Mouse (Mus musculus) midbrain, embryonic 14.5 days (tissue): ENCODE data around the gene Dnpep. TPM values are rescaled to one million over a fixed set of nuclear protein-coding genes. Genes with fewer than 3 reads are reported as not detected.

Source experiments
- ATAC-seq: fragments of 200-750 bp; cut with Nextera tagmentation; 2 replicates; pipeline ENCODE4 v1.8.0; 2017; ENCODE audit warnings: moderate number of reproducible peaks, moderate library complexity; ENCODE audit not compliant: low FRiP score, low TSS enrichment
- DNase-seq: peaks from one replicate; pipeline ENCODE4 v3.0.0-alpha.2; 2015
- H3K27ac ChIP-seq: fragments of 300-500 bp; sonication (generic); replicated peaks from 2 replicates; pipeline ENCODE4 v1.5.1; 2014; ENCODE audit warnings: mild to moderate bottlenecking, low read depth, low read length, moderate library complexity
- H3K27me3 ChIP-seq: fragments of 300-500 bp; sonication (generic); 2 replicates; pipeline ENCODE4 v1.6.1; 2014; ENCODE audit warnings: low read length, control low read depth, mixed read lengths; ENCODE audit not compliant: control insufficient read depth, insufficient read depth
- H3K36me3 ChIP-seq: fragments of 300-500 bp; sonication (generic); 2 replicates; pipeline ENCODE4 v1.6.1; 2014; ENCODE audit warnings: low read length, control low read depth; ENCODE audit not compliant: control insufficient read depth, insufficient read depth
- H3K4me1 ChIP-seq: fragments of 300-500 bp; sonication (generic); 2 replicates; pipeline ENCODE4 v1.6.1; 2014; ENCODE audit warnings: mild to moderate bottlenecking, antibody characterized with exemption, low read length, control low read depth; ENCODE audit not compliant: control insufficient read depth, insufficient read depth
- H3K4me2 ChIP-seq: fragments of 300-500 bp; sonication (generic); 2 replicates; pipeline ENCODE4 v1.6.1; 2014; ENCODE audit warnings: mild to moderate bottlenecking, low read length, moderate library complexity
- H3K4me3 ChIP-seq: fragments of 300-500 bp; sonication (generic); replicated peaks from 2 replicates; pipeline ENCODE4 v1.5.1; 2014; ENCODE audit warnings: low read depth, low read length
- H3K9ac ChIP-seq: fragments of 300-500 bp; sonication (generic); replicated peaks from 2 replicates; pipeline ENCODE4 v1.6.1; 2014; ENCODE audit warnings: mild to moderate bottlenecking, low read length, moderate library complexity
- H3K9me3 ChIP-seq: fragments of 300-500 bp; sonication (generic); 2 replicates; pipeline ENCODE4 v1.6.1; 2016; ENCODE audit warnings: low read length, control low read depth, mixed read lengths; ENCODE audit not compliant: control insufficient read depth
- WGBS: fragments of 180-500 bp; shearing (Covaris S2); extraction: QIAGEN DNeasy Blood & Tissue Kit; methylation state at CpG from one replicate; pipeline ENCODE4 v1.1.7; 2014; 5-methylcytosine and 5-hydroxymethylcytosine counted together
- polyA plus RNA-seq: library from polyadenylated mRNA; unstranded; fragments of >200 nt; fragmentation: Nextera tagmentation; extraction: Ambion mirVana; gene quantifications from 2 replicates; pipeline ENCODE4 v1.2.1, GENCODE M21; 2014

Gene Dnpep
- polyA plus RNA-seq: 146 and 152 TPM in 2 replicates

DNA sequence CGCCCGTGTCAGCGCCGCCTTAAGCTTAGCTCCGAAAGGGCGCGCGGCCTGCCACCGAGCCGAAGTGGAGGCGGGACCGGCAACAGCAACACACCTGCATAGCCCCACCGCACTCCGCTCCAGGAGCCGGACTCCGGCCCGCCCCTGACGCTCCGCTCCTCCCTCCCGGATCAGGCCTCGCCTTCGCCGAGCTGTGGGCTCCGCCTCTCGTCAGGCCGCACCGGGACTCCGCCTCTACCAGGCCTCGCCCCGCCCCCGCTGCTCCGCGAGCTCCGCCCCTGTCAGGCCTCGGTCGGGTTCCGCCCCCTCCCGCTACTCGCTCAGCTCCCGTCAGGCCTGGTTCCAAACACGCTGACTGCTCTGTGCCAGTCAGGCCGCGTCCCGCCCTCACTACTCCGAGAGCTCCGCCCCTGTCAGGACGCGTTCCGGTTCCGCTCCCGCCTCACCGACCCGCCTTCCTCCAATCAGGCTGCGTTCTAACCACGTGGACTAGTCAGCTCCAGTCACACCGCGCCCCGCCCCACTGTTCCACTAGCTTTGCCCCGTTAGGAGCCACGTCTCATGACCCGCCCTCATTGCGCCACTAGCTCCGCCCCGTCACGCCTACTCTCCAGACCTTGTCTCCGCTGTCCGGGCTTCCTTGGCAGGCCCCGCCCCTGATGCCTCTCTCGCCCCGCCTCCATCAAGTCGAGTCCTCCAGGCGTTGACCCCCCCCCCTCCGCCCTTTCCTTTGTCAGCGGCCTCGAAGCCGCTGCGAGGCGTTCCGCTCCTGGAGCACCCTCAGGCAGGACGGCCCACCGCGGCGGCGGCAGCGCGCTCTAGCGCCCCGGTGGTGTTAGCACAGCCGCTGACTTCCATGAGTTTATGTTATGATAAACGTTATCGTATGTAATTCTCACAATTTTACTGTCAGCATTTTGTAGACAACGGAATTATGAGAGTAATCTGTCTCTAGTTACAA lies at the start of gene Dnpep:
Dnpep (minus strand) TSS at position 750 of the 961 bp plus-strand sequence.
- under 1% methylated on average over 91 of the region's 92 CpGs for WGBS
- Histone ChIP-seq H3K27ac (peak within 1 kb of the TSS; percentile 85), H3K4me1 (peaks cover 6% of the 10 kb centered on the region; the same call in 1 of the 2 replicates), H3K4me3 (peak within 1 kb of the TSS; percentile 72), H3K27me3 (no peaks in the 10 kb centered on the region), H3K36me3 (peaks cover 29% of the 10 kb centered on the region), H3K9ac (peak within 1 kb of the TSS; percentile 74), H3K9me3 (no peaks in the 10 kb centered on the region), H3K4me2 (peak within 1 kb of the TSS; percentile 80)
- ATAC-seq (peak; percentile 99), DNase-seq (peak; percentile 100)

DNA sequence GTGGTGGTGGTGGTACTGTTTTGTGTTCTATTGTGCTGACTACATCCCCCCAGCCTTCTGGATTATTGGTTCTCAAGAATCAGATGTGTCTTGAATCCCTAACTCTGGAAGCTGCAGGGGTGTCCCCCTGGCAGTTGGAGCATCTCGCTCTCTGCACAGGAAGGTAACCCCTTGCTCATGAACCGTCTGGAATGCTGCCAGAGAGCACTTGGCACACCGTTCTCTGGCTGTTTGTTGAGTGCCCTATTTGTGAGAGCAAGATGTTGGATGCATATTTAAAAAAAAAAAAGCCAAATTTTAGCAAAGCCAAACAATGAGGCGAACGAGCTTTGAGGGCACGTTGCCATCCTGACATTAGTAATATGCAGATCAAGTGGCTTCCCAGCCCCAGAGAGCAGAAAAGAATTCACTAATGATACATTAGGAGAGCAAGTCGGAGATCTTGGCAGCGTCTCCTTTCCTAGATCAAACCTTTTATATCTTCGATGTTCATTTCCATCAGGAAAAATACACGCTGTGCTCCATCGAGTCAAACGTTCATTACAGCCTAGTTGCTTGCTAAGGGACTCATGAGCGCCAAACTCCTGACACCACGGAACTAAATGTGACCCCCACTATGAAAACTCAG lies 47.8 kb upstream of the Dnpep start:
- Histone ChIP-seq H3K36me3 (no peaks in the 10 kb centered on the region), H3K27ac (no peak overlapping the region), H3K9ac (no peak overlapping the region), H3K27me3 (peaks cover 10% of the 10 kb centered on the region), H3K4me3 (no peak overlapping the region), H3K9me3 (no peaks in the 10 kb centered on the region), H3K4me1 (0 out of 2 replicates have a peak, but pooled peaks cover 2% of the 10 kb centered on the region), H3K4me2 (no peak overlapping the region)
- DNase-seq (no peak), ATAC-seq (no peak)
- 74% methylated on average over 14 of the region's 14 CpGs for WGBS

DNA sequence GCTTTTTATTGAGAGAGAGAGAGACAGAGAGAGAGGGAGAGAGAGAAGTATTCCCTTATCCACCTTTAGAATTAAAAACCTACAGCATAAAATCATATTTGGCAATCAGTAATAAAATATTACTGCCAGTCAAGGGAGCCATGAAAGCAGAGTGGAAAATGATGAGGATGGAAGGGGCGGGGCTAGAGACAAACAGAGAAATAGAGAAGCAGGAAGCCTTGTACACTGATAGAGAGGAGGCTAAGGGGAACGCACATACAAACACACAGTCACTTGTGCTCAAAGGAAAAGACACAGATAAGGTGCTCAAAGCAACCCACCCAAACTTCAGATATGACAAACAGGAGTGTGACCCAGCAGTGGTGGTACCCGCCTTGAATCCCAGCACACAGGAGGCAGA lies 46.1 kb upstream of the Dnpep start:
- 0 out of 2 replicates have a peak, but pooled peaks cover 3% of the 10 kb centered on the region for H3K4me1 ChIP-seq
- no peak for DNase-seq
- no peak overlapping the region for H3K27ac ChIP-seq
- no peak overlapping the region for H3K9ac ChIP-seq
- H3K36me3 ChIP-seq: no peaks in the 10 kb centered on the region
- H3K4me2 ChIP-seq: no peak overlapping the region
- no peak for ATAC-seq
- 91% methylated on average over 3 of the region's 3 CpGs for WGBS
- H3K27me3 ChIP-seq: peaks cover 27% of the 10 kb centered on the region
- H3K9me3 ChIP-seq: no peaks in the 10 kb centered on the region
- H3K4me3 ChIP-seq: no peak overlapping the region

DNA sequence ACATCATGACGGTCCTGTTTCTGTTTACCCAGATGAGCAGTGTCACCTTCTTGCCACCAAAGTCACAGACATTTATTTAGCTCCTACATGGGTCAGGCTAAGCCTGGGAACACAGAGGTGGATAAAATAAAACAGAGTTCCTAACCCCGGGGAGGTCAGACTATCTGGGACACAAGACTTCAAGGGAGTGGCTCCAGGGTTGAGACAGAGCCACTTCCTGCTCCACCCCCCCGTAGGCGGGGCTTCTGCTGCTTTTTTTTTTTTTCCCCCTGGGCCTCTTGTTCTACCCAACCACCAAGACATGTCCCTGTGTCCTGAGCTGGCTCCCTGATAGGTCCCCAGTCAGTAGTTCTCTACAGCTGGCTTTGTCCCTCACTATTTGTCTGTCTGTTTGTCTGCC lies 44.0 kb upstream of the Dnpep start:
- WGBS: 53% methylated on average over 4 of the region's 4 CpGs
- no peak overlapping the region for H3K27ac ChIP-seq
- peaks cover 29% of the 10 kb centered on the region for H3K27me3 ChIP-seq
- H3K9me3 ChIP-seq: no peaks in the 10 kb centered on the region
- H3K36me3 ChIP-seq: no peaks in the 10 kb centered on the region
- ATAC-seq (no peak), DNase-seq (no peak)
- H3K4me3 ChIP-seq: no peak overlapping the region
- H3K4me1 ChIP-seq: 0 out of 2 replicates have a peak, but pooled peaks cover 3% of the 10 kb centered on the region
- H3K9ac ChIP-seq: no peak overlapping the region
- H3K4me2 ChIP-seq: no peak overlapping the region

DNA sequence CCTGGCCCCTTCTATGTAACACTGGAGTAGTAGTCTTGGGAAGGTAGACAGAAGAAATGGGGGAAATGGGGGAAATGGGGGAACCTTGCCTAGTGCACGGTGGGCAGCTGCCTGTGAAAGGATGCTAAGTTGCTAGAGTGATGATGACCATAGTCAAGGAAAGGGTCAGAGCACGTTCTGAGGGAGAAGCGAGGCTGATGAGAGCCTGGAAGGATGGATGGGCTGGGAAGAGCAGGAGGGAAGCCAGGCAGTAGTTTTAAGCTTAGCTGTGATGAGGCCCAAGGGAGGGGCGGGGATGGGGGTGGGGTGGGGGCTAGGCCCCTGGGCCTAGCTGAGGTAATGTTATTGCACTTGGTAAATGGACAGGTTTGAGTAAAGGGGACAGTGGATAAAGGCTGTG lies 43.3 kb upstream of the Dnpep start:
- H3K4me1 ChIP-seq: 0 out of 2 replicates have a peak, but pooled peaks cover 3% of the 10 kb centered on the region
- 36% methylated on average over 4 of the region's 4 CpGs for WGBS
- H3K4me2 ChIP-seq: no peak overlapping the region
- peaks cover 29% of the 10 kb centered on the region for H3K27me3 ChIP-seq
- no peak overlapping the region for H3K9ac ChIP-seq
- no peak for ATAC-seq
- no peaks in the 10 kb centered on the region for H3K9me3 ChIP-seq
- no peak overlapping the region for H3K27ac ChIP-seq
- no peak overlapping the region; the same call in 1 of the 2 replicates for H3K4me3 ChIP-seq
- DNase-seq: no peak
- no peaks in the 10 kb centered on the region for H3K36me3 ChIP-seq

DNA sequence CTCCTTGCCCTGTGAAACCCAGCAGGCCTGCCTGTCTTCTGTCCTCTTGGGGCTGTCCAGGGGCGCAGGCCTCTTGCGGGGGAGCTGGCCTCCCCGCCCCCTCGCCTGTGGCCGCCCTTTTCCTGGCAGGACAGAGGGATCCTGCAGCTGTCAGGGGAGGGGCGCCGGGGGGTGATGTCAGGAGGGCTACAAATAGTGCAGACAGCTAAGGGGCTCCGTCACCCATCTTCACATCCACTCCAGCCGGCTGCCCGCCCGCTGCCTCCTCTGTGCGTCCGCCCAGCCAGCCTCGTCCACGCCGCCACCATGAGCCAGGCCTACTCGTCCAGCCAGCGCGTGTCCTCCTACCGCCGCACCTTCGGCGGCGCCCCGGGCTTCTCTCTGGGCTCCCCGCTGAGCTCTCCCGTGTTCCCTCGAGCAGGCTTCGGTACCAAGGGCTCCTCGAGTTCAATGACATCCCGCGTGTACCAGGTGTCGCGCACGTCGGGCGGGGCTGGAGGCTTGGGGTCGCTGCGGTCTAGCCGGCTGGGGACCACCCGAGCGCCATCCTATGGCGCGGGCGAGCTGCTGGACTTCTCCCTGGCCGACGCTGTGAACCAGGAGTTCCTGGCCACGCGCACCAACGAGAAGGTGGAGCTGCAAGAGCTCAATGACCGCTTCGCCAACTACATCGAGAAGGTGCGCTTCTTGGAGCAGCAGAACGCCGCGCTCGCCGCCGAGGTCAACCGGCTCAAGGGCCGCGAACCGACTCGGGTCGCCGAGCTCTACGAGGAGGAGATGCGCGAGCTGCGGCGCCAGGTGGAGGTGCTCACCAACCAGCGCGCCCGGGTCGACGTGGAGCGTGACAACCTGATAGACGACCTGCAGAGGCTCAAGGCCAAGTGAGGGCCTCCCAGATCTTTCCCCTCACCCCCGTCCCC lies 42.6 kb upstream of the Dnpep start, which contains the start of gene Des:
Des (plus strand) TSS at position 218 of the 920 bp plus-strand sequence.
- ATAC-seq: no peak
- WGBS: 2% methylated on average over 80 of the region's 80 CpGs

DNA sequence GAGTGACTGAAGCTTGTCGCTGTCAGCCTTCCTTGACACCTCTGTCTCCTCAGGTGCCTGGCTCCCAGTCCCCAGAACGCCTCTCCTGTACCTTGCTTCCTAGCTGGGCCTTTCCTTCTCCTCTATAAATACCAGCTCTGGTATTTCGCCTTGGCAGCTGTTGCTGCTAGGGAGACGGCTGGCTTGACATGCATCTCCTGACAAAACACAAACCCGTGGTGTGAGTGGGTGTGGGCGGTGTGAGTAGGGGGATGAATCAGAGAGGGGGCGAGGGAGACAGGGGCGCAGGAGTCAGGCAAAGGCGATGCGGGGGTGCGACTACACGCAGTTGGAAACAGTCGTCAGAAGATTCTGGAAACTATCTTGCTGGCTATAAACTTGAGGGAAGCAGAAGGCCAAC lies 41.6 kb upstream of the Dnpep start:
- ATAC-seq (no peak), DNase-seq (no peak)
- Histone ChIP-seq H3K9ac (no peak overlapping the region), H3K4me2 (no peak overlapping the region), H3K4me3 (no peak overlapping the region), H3K9me3 (no peaks in the 10 kb centered on the region), H3K27ac (no peak overlapping the region), H3K27me3 (peaks cover 29% of the 10 kb centered on the region), H3K4me1 (0 out of 2 replicates have a peak, but pooled peaks cover 3% of the 10 kb centered on the region), H3K36me3 (no peaks in the 10 kb centered on the region)
- WGBS: 82% methylated on average over 13 of the region's 13 CpGs

More for the DNA sequence above, 42.6 kb upstream of the Dnpep start, which contains the start of gene Des:
- Histone ChIP-seq H3K4me1 (0 out of 2 replicates have a peak, but pooled peaks cover 3% of the 10 kb centered on the region), H3K27ac (no peak within 1 kb of the TSS), H3K36me3 (no peaks in the 10 kb centered on the region), H3K4me3 (peak within 1 kb of the TSS; percentile 18), H3K27me3 (peaks cover 29% of the 10 kb centered on the region), H3K9ac (peak within 1 kb of the TSS; percentile 12; the same call in 1 of the 2 replicates), H3K4me2 (peak within 1 kb of the TSS; percentile 50), H3K9me3 (no peaks in the 10 kb centered on the region)
- DNase-seq: no peak

DNA sequence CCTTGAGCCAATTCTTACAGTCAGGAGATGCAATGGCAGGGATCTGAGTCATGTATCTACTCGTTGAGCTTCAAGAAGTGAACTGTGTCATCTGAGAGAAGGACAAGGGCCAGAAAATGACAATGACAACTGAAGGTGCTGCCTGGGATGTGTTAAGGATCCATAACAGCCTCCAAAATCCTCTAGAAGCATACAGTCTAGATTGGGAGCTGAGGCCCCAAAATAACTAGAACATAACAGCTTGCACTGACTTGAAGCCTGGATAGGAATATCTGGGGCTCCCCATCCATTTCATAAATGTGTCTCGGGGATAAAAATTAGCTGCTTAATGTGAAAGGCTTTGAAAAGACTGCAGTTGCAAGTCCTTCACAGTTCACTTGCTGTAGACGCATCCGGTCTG lies 40.2 kb upstream of the Dnpep start:
- Histone ChIP-seq H3K4me3 (no peak overlapping the region), H3K27ac (no peak overlapping the region), H3K4me1 (0 out of 2 replicates have a peak, but pooled peaks cover 3% of the 10 kb centered on the region), H3K36me3 (no peaks in the 10 kb centered on the region), H3K27me3 (peaks cover 29% of the 10 kb centered on the region), H3K4me2 (no peak overlapping the region), H3K9ac (no peak overlapping the region), H3K9me3 (no peaks in the 10 kb centered on the region)
- DNase-seq (no peak), ATAC-seq (no peak)
- WGBS: 96% methylated on average over 4 of the region's 4 CpGs
